Mouse (Mus musculus) heart, adult 8-10 months (tissue): Measurements from ENCODE around the gene Pde4dip. TPM values are rescaled to one million over a fixed set of nuclear protein-coding genes. Genes with fewer than 3 reads are reported as not detected.

Experiments used
- DNase-seq: peaks from one replicate; pipeline ENCODE4 v3.0.0; 2022; ENCODE audit warnings: low spot score
- total RNA-seq, 4 experiments: library from RNA; stranded (reverse); gene quantifications; 2 replicates each; pipeline ENCODE4 v1.2.4; 2022

Pde4dip gene
- total RNA-seq, 4 experiments from 2014 or later = 1,836 to 2,320 (median 2,004) TPM

DNA sequence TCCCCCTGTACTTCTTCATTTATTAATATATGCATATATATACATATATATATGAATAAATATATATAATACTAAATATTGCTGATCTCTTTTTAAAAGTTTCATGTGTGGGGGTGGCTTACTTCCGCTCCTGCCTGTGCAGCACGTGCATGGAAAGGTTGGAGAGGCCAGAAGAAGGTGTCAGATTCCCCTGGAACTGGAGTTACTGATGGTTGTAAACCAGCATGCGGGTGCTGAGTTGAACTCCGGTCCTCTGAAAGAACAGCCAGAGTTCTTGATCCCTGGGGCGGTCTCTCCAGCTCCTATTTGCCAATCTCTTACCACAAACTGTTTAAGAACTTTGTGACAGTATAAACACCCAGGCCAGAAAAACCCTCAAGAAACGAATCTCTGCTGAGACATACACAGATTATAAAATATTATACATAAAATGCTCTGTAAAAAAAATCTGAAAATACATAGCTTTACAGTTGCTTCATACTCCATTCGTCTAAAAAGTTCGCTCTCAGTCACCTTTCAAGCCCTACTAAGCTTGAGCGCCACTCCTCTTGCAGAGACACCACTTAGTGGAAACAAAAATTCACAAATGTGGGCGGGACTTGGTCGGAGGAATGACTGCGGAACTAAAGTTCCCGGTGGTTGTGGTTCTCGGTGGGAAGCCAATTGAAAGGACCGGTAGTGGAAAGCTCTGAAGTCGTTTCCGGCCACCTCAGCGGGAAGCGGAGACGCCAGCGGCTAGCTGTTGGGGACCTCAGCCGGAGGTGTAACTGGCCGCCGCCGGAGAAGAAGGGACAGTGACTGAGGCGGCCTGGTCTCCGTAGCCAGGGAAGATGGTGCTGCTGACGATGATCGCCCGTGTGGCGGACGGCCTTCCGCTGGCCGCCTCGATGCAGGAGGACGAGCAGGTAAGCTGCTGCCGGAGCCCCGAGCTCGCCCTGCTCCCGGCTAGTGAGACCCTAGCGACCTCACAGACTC is 12.3 kb upstream of the Pde4dip start, which contains the start of gene Sec22b:
Gene Sec22b, plus strand, starts transcription at position 675 of the 975 bp plus-strand sequence.
- DNase-seq = peak; percentile 94

- no peak for DNase-seq
Observed at GRCm38 (mm10) chr3:97898381-97898780, 9.9 kb upstream of the Pde4dip start.

GRCm38 (mm10) chr3:97894695-97895094 is 6.2 kb upstream of the Pde4dip start:
- DNase-seq = no peak

- no peak for DNase-seq
Observed at GRCm38 (mm10) chr3:97890205-97890604, 1.7 kb upstream of the Pde4dip start.

- no peak for DNase-seq
Observed at GRCm38 (mm10) chr3:97887785-97888167, 731 bp downstream of the Pde4dip start.

GRCm38 (mm10) chr3:97881576-97881975 is 6.9 kb downstream of the Pde4dip start:
- no peak for DNase-seq

GRCm38 (mm10) chr3:97879222-97879621 is 9.3 kb downstream of the Pde4dip start:
- DNase-seq = peak; percentile 71

DNA sequence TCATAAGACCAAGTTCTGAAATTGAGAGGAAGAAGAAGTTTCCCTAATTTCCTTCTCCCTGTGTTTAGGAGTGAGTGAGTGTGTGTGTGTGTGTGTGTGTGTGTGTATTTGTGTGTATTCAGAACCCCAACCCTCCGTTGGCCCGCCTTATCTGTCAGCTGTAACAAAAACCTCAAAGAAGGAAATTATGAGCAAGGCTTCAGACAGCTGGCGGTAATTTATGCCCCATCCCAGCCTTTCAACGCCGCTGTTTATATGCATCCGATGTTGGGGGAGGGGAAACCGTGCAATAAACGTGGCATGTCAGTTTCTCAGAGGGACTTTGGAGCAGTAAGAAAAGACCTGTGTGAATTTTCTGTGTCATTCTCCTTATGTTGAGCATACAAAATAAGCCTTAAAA is 12.2 kb downstream of the Pde4dip start:
- no peak for DNase-seq

DNA sequence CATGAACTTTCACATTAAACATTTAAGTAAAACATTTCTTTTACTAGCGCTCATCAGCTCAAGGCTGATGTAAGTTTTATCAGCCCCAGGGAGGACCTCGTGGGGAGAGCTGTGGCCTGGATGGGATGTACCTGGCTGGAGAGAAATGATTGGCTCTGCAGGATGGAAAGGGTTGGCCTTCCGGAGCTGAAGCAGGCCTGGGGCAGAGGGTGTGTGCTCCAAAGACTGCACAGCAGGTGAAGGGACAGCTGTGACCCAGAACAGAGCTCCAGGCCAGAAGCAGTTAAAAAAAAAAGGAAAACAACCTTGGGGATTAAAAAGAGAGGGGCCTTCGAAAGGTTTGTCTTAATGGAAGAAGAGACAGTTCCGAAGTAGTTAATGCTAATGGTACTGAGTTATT is 13.7 kb downstream of the Pde4dip start:
- DNase-seq = no peak

DNA sequence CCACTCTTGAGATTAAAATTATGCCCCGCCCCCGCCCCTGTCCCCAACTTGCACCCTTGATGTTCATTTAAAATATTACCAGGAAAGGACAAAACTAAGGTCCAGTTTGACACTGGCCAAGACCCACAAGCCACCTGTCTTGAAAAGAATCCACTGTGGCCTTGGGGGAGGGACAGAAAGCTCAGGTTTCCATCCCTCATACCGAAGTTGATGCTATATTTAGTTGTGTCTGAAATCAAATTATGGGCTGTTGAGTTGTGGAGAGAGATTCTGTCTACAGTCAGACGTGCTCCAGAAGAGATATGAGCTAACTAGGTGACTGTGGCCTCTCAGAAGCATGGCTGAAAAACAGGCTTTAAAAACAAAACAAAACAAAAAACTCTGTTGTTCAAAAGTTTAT is 18.8 kb downstream of the Pde4dip start:
- DNase-seq = peak; percentile 48

DNA sequence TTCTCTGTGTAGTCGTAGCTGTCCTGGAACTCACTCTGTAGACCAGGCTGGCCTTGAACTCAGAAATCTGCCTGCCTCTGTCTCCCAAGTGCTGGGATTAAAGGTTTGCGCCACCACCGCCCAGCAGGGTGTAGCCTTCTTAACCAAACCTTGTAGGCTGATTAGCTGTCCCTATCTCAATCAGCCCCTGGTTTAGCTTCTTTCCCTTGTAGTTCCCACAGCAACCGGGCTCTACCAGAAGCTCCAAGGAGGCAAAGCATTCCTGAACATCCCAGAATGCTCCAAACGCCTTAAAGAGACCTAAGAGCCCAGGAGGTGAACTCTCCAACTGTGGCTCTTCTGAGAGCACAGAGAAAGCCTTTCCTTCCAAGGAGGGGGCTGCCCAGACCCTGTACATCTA is 19.8 kb downstream of the Pde4dip start:
- DNase-seq = no peak

DNA sequence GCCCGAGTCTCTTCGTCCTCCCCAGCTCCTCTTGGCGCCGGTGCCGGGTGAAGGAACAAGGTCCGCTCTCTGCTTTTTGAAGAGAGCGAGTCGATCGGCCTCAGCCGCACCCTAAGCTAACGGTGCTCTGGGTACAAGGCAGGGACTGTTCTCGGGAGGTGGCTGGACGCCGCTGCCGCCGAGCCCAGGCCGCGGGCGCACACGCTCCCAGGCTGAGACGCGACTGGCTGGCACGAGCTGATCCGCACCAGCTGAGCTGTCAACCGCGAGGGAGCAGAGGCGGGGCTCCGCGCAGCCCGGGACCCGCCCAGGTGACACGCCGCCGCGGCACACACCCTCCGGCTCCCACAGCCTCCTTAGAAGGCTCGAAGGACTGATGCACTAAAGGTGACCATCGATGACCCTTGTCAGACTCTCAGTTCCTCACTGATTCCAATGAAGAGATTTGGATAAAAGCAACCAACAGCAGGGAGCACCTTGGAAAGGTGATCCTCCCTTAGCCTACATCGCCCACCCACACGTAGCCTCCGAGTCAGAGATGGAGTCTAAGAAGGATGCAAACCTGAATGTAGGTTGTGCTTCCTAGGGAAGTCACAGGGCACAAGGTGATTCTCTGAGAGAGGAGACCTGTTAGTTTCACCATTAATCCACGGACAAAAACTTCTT is 20.4 kb downstream of the Pde4dip start:
- DNase-seq = peak; percentile 39

DNA sequence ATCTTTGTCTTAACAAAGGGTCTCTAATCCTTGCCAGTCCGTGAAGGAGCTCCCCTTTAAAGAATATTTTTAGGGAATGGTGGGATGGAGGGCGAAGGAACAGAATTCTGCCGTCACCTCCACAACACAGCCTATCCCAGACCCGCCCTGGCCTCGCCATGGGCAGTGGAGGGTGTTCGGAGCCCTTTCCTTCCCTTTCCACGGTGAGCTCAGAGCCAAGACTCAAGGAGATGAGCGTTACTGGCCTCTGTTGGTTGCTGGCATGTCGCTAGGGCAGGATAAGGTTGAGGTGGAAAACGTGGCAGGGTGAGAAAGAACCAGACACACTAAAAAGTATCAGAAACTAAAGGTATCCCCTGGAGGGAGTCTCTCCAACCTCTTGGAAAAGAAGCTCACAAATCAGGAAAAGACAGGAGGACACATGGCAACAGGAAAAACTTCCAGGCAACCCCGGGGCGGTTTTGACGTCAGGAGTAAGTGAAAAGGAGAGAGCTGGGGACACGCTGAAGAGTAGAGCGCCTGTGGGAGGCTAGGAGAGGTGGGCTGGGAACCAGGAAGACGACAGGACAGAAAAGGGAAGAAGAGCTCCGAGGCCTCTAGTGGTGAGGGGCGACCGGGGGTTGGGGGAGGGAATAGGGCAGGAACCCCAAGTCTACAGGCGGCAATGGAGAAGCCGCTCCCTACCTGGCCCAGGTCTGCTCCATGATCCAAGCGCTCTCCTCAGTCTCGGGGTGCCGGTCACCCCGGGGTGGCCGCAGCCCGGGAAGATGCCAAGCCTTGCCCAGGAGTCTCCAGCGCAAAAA is 21.1 kb downstream of the Pde4dip start:
- DNase-seq = peak; percentile 15

DNA sequence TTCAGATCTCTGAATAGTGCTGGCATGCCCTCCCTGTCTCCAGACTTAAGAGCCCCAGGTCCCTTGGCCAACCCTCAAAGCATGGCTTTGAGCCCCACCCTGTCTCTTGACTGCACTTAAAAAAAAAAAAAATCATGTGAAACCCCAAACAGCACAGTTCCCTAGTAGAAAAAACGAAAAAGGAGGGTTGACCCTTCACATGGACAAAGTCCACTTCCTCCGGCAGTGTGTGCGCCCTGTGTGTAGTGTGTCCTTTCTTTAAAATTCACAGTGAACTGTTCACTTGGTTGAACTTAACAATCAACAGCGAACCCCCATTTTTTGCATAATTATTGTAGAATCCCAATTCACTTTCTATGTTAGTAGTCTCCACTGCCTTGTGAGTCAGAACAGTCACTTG is 21.8 kb downstream of the Pde4dip start:
- no peak for DNase-seq

DNA sequence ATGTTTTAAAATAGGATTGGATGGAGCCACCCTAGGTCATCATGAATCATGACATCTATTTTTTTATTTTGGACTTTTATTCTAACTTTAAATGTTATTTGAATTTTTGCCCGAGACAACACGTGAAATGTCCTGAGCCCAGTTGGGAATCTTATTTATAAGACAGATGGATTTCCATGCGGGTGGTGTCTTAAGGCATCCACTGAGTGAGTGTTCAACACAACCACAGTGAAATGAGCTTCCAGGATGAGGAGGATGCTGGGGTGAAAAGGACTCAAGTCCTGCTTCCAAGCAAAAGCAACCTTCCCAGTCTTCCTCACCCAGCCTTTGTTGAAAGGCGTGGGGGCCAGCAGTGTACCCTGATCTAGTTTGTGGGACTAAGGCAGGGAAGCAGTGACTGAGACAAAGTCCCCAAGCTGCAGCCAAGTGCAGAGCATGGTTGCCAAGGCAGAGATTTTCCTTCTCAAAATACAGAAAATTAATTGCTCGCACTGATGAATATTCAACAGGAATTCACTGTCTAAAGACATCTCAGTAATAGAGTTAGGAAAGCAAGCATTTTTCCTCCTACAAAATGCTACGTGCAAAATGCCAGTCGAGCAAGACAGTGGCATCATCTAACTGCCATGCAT is 27.6 kb downstream of the Pde4dip start:
- no peak for DNase-seq

DNA sequence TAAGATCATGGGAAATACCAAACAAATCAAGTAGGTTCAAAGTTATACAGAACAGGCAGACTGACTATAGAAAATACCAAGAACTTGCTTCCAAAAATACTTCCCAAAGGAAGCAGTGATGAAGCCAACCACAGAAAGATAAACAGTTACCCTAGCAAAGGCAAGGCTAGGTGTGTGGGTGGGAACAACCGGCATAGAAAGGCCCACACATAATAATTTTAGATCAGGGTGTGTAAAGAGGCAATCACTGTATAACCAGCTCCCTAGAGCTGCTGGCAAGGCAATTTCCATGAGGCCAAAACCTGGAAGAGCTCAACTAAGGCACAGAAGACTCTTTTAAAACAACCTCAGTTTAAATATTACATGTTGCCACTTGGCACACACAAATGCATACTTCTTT is 29.1 kb downstream of the Pde4dip start:
- no peak for DNase-seq

GRCm38 (mm10) chr3:97854575-97855384 is 33.7 kb downstream of the Pde4dip start:
- no peak for DNase-seq

- no peak for DNase-seq
Observed at GRCm38 (mm10) chr3:97851803-97852202, 36.7 kb downstream of the Pde4dip start.

DNA sequence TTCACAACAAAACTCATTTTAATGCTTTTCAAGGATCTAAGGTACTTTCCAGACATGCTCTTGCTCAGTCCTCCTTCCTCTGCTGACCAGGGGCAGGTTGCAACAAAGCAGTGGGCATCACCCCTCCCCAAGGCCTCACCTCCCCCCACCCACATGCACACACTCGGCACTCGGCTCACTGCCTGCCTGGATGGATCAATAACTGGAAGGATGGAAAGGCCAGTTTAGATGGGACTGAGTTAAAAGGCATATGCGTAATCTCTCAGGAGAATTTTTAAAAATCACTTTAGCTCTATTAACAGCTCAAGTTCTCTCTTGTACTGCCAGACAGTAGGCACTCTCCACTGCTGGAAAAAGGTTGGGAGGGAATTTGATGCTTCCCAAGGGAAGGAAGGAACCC is 40.9 kb downstream of the Pde4dip start:
- no peak for DNase-seq

DNA sequence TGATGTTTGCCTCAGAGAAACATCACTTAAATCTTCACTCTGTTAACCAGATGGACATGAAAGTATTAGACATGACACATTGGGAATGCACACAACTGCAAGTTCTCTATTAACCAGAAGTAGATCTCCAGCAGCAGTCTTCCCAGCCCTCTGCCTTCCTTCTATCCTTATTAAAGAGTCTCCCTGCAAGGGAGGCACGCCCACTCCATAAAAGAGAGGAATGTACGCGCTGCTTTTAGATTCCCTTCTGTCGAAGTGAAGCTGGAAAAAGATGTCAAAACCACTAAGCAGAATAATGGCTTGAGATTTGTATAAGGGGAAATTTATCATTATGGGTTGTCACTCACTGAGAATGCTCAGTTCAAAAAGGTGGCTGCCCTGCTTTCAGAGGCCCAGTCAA is 42.1 kb downstream of the Pde4dip start:
- no peak for DNase-seq

DNA sequence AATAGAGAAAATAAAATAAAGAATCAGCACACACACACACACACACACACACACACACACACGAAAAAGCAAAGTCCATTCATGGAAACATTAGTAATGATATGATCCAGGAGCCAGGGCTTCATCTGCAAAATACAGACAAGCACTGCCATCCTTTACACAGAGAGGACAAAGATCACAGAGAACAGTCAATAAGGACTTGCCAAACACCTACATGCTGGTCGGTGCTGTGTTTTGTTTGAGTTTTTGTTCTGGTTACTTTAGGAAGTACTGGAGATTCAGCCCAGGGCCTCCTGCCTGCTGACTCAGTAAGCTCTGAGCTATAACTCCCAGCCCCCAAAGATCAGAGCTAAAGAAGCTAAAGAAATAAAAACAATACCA is 43.7 kb downstream of the Pde4dip start:
- DNase-seq = no peak
